Mouse (Mus musculus): ENCODE data around the gene Atf5. TPM values are rescaled to one million over a fixed set of nuclear protein-coding genes. Genes with fewer than 3 reads are reported as not detected.
A peak's percentile ranks its signal among the peaks of the same experiment; 100 is the strongest.

Atf5 gene
- polyA plus RNA-seq, 1 experiment from 2014 or later = 2.5 TPM

GRCm38 (mm10) chr7:44809466-44809865 is 7.0 kb downstream of the Atf5 start:
- no peaks in the 10 kb centered on the region for H3K4me1 ChIP-seq (replicated peaks; ENCODE audit: control insufficient read depth, insufficient read depth, low read length)
- DNase-seq (ENCODE audit: low spot score) (no peak), ATAC-seq (ENCODE audit: low FRiP score) (no peak)
- H3K9me3 ChIP-seq (ENCODE audit: control insufficient read depth, low read length) = no peaks in the 10 kb centered on the region
- H3K9ac ChIP-seq = no peak overlapping the region
- H3K27me3 ChIP-seq (ENCODE audit: control insufficient read depth, insufficient read depth, low read length) = no peaks in the 10 kb centered on the region
- H3K27ac ChIP-seq = no peak overlapping the region
- no peaks in the 10 kb centered on the region for H3K36me3 ChIP-seq (replicated peaks; ENCODE audit: control insufficient read depth, insufficient read depth)
- H3K4me3 ChIP-seq (replicated peaks; ENCODE audit: low read length) = no peak overlapping the region
- no peak overlapping the region for H3K4me2 ChIP-seq (replicated peaks)
- WGBS = 91% methylated on average over 3 of the region's 3 CpGs

- Histone ChIP-seq H3K4me2 (replicated peaks) (no peak overlapping the region), H3K27me3 (ENCODE audit: control insufficient read depth, insufficient read depth, low read length) (no peaks in the 10 kb centered on the region), H3K9ac (no peak overlapping the region), H3K36me3 (replicated peaks; ENCODE audit: control insufficient read depth, insufficient read depth) (no peaks in the 10 kb centered on the region), H3K27ac (no peak overlapping the region), H3K4me1 (replicated peaks; ENCODE audit: control insufficient read depth, insufficient read depth, low read length) (no peaks in the 10 kb centered on the region), H3K4me3 (replicated peaks; ENCODE audit: low read length) (no peak overlapping the region), H3K9me3 (ENCODE audit: control insufficient read depth, low read length) (no peaks in the 10 kb centered on the region)
- DNase-seq (ENCODE audit: low spot score) (no peak), ATAC-seq (ENCODE audit: low FRiP score) (no peak)
- WGBS = 92% methylated on average over 2 of the region's 2 CpGs
Measured at GRCm38 (mm10) chr7:44808927-44809326, 7.5 kb downstream of the Atf5 start.

- Histone ChIP-seq H3K36me3 (replicated peaks; ENCODE audit: control insufficient read depth, insufficient read depth) (no peaks in the 10 kb centered on the region), H3K9ac (no peak overlapping the region), H3K9me3 (ENCODE audit: control insufficient read depth, low read length) (no peaks in the 10 kb centered on the region), H3K4me2 (replicated peaks) (no peak overlapping the region), H3K4me1 (replicated peaks; ENCODE audit: control insufficient read depth, insufficient read depth, low read length) (no peaks in the 10 kb centered on the region), H3K27me3 (ENCODE audit: control insufficient read depth, insufficient read depth, low read length) (no peaks in the 10 kb centered on the region), H3K4me3 (replicated peaks; ENCODE audit: low read length) (no peak overlapping the region), H3K27ac (no peak overlapping the region)
- ATAC-seq (ENCODE audit: low FRiP score) (no peak), DNase-seq (ENCODE audit: low spot score) (no peak)
- WGBS = 81% methylated on average over 6 of the region's 6 CpGs
Measured at GRCm38 (mm10) chr7:44792781-44793180, 23.7 kb downstream of the Atf5 start.

GRCm38 (mm10) chr7:44790066-44790465 is 26.4 kb downstream of the Atf5 start:
- Histone ChIP-seq H3K27ac (no peak overlapping the region), H3K27me3 (ENCODE audit: control insufficient read depth, insufficient read depth, low read length) (no peaks in the 10 kb centered on the region), H3K9ac (no peak overlapping the region), H3K4me2 (replicated peaks) (no peak overlapping the region), H3K9me3 (ENCODE audit: control insufficient read depth, low read length) (no peaks in the 10 kb centered on the region), H3K4me1 (replicated peaks; ENCODE audit: control insufficient read depth, insufficient read depth, low read length) (no peaks in the 10 kb centered on the region), H3K36me3 (replicated peaks; ENCODE audit: control insufficient read depth, insufficient read depth) (no peaks in the 10 kb centered on the region), H3K4me3 (replicated peaks; ENCODE audit: low read length) (no peak overlapping the region)
- DNase-seq (ENCODE audit: low spot score) (no peak), ATAC-seq (ENCODE audit: low FRiP score) (no peak)
- WGBS = 59% methylated on average over 4 of the region's 4 CpGs

GRCm38 (mm10) chr7:44789531-44789930 is 26.9 kb downstream of the Atf5 start:
- Histone ChIP-seq H3K9ac (no peak overlapping the region), H3K27ac (no peak overlapping the region), H3K4me2 (replicated peaks) (no peak overlapping the region), H3K36me3 (replicated peaks; ENCODE audit: control insufficient read depth, insufficient read depth) (no peaks in the 10 kb centered on the region), H3K9me3 (ENCODE audit: control insufficient read depth, low read length) (no peaks in the 10 kb centered on the region), H3K4me3 (replicated peaks; ENCODE audit: low read length) (no peak overlapping the region), H3K4me1 (replicated peaks; ENCODE audit: control insufficient read depth, insufficient read depth, low read length) (no peaks in the 10 kb centered on the region), H3K27me3 (ENCODE audit: control insufficient read depth, insufficient read depth, low read length) (no peaks in the 10 kb centered on the region)
- ATAC-seq (ENCODE audit: low FRiP score) = no peak
- DNase-seq (ENCODE audit: low spot score) = no peak
- 77% methylated on average over 3 of the region's 3 CpGs for WGBS

- no peak overlapping the region for H3K27ac ChIP-seq
Measured at GRCm38 (mm10) chr7:44780101-44780500, 36.4 kb downstream of the Atf5 start.

GRCm38 (mm10) chr7:44776849-44777498 is 39.5 kb downstream of the Atf5 start:
- Histone ChIP-seq H3K4me2 (replicated peaks) (no peak overlapping the region), H3K27ac (no peak overlapping the region), H3K36me3 (replicated peaks; ENCODE audit: control insufficient read depth, insufficient read depth) (peaks cover 26% of the 10 kb centered on the region; the same call in 1 of the 2 replicates), H3K4me1 (replicated peaks; ENCODE audit: control insufficient read depth, insufficient read depth, low read length) (no peaks in the 10 kb centered on the region), H3K9me3 (ENCODE audit: control insufficient read depth, low read length) (no peaks in the 10 kb centered on the region), H3K27me3 (ENCODE audit: control insufficient read depth, insufficient read depth, low read length) (no peaks in the 10 kb centered on the region), H3K9ac (no peak overlapping the region), H3K4me3 (replicated peaks; ENCODE audit: low read length) (no peak overlapping the region)
- DNase-seq (ENCODE audit: low spot score) (no peak), ATAC-seq (ENCODE audit: low FRiP score) (no peak)
- 95% methylated on average over 9 of the region's 9 CpGs for WGBS

More at GRCm38 (mm10) chr7:44780101-44780500, 36.4 kb downstream of the Atf5 start:
- H3K36me3 ChIP-seq (replicated peaks; ENCODE audit: control insufficient read depth, insufficient read depth) = peaks cover 9% of the 10 kb centered on the region; the same call in 1 of the 2 replicates
- DNase-seq (ENCODE audit: low spot score) (no peak), ATAC-seq (ENCODE audit: low FRiP score) (no peak)
- H3K9me3 ChIP-seq (ENCODE audit: control insufficient read depth, low read length) = no peaks in the 10 kb centered on the region
- no peak overlapping the region for H3K9ac ChIP-seq
- WGBS = 91% methylated on average over 8 of the region's 8 CpGs
- H3K4me2 ChIP-seq (replicated peaks) = no peak overlapping the region
- H3K4me3 ChIP-seq (replicated peaks; ENCODE audit: low read length) = no peak overlapping the region
- H3K27me3 ChIP-seq (ENCODE audit: control insufficient read depth, insufficient read depth, low read length) = no peaks in the 10 kb centered on the region
- no peaks in the 10 kb centered on the region for H3K4me1 ChIP-seq (replicated peaks; ENCODE audit: control insufficient read depth, insufficient read depth, low read length)

- no peak overlapping the region for H3K4me2 ChIP-seq (replicated peaks)
- ATAC-seq (ENCODE audit: low FRiP score) (no peak), DNase-seq (ENCODE audit: low spot score) (no peak)
- H3K9me3 ChIP-seq (ENCODE audit: control insufficient read depth, low read length) = no peaks in the 10 kb centered on the region
- no peaks in the 10 kb centered on the region for H3K4me1 ChIP-seq (replicated peaks; ENCODE audit: control insufficient read depth, insufficient read depth, low read length)
- no peak overlapping the region for H3K4me3 ChIP-seq (replicated peaks; ENCODE audit: low read length)
- H3K36me3 ChIP-seq (replicated peaks; ENCODE audit: control insufficient read depth, insufficient read depth) = peaks cover 62% of the 10 kb centered on the region
- no peak overlapping the region for H3K9ac ChIP-seq
- H3K27ac ChIP-seq = no peak overlapping the region
- WGBS = 93% methylated on average over 8 of the region's 8 CpGs
- no peaks in the 10 kb centered on the region for H3K27me3 ChIP-seq (ENCODE audit: control insufficient read depth, insufficient read depth, low read length)
Measured at GRCm38 (mm10) chr7:44772591-44773204, 43.8 kb downstream of the Atf5 start.

- no peaks in the 10 kb centered on the region for H3K27me3 ChIP-seq (ENCODE audit: control insufficient read depth, insufficient read depth, low read length)
- no peaks in the 10 kb centered on the region for H3K9me3 ChIP-seq (ENCODE audit: control insufficient read depth, low read length)
- no peak overlapping the region for H3K9ac ChIP-seq
- 18% methylated on average over 6 of the region's 6 CpGs for WGBS
- no peak overlapping the region for H3K4me3 ChIP-seq (replicated peaks; ENCODE audit: low read length)
- H3K4me1 ChIP-seq (replicated peaks; ENCODE audit: control insufficient read depth, insufficient read depth, low read length) = no peaks in the 10 kb centered on the region
- peak; percentile 67 for DNase-seq (ENCODE audit: low spot score)
- no peak for ATAC-seq (ENCODE audit: low FRiP score)
- peaks cover 75% of the 10 kb centered on the region for H3K36me3 ChIP-seq (replicated peaks; ENCODE audit: control insufficient read depth, insufficient read depth)
- no peak overlapping the region for H3K27ac ChIP-seq
- H3K4me2 ChIP-seq (replicated peaks) = no peak overlapping the region
Measured at GRCm38 (mm10) chr7:44770046-44770578, 46.3 kb downstream of the Atf5 start.
